Mouse (Mus musculus): Measurements from ENCODE around the gene Klhl5. TPM values are rescaled to one million over a fixed set of nuclear protein-coding genes. Genes with fewer than 3 reads are reported as not detected.

Klhl5 gene
- polyA plus RNA-seq, 1 experiment from 2014 or later = 21.5 TPM

DNA sequence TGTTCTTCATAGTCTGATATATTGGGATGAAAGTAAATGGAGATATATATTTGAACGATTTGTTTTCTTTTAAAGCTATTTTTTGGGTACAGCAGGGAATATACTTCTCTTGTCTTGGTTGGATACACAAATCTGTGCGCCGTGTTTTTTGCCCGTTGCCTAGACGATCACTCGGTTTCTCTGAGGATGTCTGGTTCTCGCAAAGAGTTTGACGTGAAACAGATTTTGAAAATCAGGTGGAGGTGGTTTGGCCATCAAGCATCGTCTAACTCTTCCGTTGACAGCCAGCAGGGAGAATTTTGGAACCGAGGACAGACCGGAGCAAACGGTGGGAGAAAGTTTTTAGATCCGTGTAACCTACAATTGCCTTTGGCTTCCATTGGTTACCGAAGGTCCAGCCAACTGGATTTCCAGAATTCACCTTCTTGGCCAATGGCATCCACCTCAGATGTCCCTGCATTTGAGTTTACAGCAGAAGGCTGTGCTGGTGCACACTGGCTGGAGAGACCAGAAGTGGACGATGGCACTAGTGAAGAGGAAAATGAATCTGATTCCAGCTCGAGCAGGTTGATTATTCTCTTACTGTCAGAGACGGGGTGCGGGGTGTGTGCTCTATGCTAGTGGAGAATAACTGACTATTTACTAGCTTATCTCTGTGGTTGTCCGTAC, 24.0 kb downstream of the Klhl5 start:
- Histone ChIP-seq H3K9me3 (no peaks in the 10 kb centered on the region), H3K4me1 (peaks cover 44% of the 10 kb centered on the region), H3K4me3 (peak overlapping the region; percentile 62), H3K36me3 (replicated peaks) (no peaks in the 10 kb centered on the region), H3K27me3 (ENCODE audit: poor library complexity, severe bottlenecking) (no peaks in the 10 kb centered on the region), H3K27ac (peak overlapping the region; percentile 89)
- DNase-seq (ENCODE audit: extremely low spot score, low spot score) = peak; percentile 24
- 13% methylated on average over 20 of the region's 20 CpGs for WGBS

DNA sequence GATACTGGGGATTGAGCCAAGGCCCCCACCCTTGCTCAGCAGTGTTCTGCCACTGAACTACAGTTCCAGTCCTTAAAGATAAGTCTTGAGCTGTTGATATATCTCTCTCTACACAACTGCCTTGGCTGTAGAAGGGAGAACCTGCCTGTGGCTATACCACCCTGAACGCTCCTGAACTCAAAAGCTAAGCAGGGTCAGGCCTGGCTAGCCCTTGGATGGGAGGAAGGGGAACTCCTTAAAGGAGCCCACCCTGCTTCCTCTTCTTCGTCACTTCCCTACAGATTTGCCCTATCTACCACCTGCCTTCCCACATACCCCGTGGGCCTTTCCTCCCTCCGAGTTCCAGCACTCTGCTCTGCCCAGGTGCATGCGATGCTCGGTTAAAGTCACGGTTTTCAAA, 28.8 kb downstream of the Klhl5 start:
- WGBS = 88% methylated on average over 7 of the region's 7 CpGs
- H3K27me3 ChIP-seq (ENCODE audit: poor library complexity, severe bottlenecking) = no peaks in the 10 kb centered on the region
- no peak overlapping the region for H3K4me3 ChIP-seq

DNA sequence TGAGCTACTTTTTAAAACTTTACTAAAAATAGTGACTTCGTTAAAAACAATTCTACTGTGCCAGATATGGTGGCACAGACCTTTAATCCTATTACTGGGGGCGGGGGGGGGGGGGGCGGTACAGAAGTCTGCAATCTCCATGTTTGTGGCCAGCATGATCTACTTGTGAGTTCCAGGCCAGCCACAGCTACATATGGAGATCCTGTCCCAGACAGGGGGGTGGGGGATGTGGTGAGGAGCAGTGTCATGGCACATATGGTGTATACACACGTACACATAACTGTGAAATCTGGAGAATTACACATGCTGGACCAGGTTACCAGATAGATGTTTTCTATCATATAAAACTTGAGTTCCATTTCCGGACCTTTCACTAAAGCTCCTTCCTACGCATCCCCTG, 29.7 kb downstream of the Klhl5 start:
- Histone ChIP-seq H3K4me1 (peaks cover 8% of the 10 kb centered on the region; the same call in 1 of the 2 replicates), H3K9me3 (no peaks in the 10 kb centered on the region), H3K27ac (no peak overlapping the region), H3K4me3 (no peak overlapping the region), H3K36me3 (replicated peaks) (peaks cover 9% of the 10 kb centered on the region), H3K27me3 (ENCODE audit: poor library complexity, severe bottlenecking) (no peaks in the 10 kb centered on the region)
- DNase-seq (ENCODE audit: extremely low spot score, low spot score) = no peak
- WGBS = 80% methylated on average over 6 of the region's 6 CpGs

More for the DNA sequence above, 28.8 kb downstream of the Klhl5 start:
- no peak overlapping the region for H3K27ac ChIP-seq
- H3K4me1 ChIP-seq = peaks cover 15% of the 10 kb centered on the region
- no peak for DNase-seq (ENCODE audit: extremely low spot score, low spot score)
- H3K36me3 ChIP-seq (replicated peaks) = peaks cover under 1% of the 10 kb centered on the region
- no peaks in the 10 kb centered on the region for H3K9me3 ChIP-seq

DNA sequence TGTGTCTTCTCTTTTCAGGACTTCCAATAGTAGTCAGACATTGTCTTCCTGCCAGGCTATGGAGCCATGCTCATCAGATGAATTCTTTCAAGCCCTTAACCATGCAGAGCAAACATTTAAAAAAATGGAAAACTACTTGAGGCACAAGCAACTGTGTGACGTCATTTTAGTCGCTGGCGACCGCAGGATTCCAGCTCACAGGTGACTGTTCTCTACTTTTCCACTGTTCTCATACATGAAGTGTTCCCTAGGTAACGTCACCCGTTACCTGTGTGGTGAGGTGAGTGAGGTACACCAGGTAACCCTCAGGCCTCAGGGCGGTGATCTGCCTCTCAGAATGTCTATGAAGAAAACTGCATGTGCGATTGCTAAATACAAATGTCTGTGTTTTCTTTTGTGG, 33.9 kb downstream of the Klhl5 start:
- Histone ChIP-seq H3K9me3 (no peaks in the 10 kb centered on the region), H3K27ac (no peak overlapping the region), H3K4me3 (no peak overlapping the region), H3K4me1 (0 out of 2 replicates have a peak, but pooled peaks cover 3% of the 10 kb centered on the region), H3K36me3 (replicated peaks) (peaks cover 37% of the 10 kb centered on the region), H3K27me3 (ENCODE audit: poor library complexity, severe bottlenecking) (no peaks in the 10 kb centered on the region)
- DNase-seq (ENCODE audit: extremely low spot score, low spot score) = no peak
- WGBS = 93% methylated on average over 8 of the region's 8 CpGs

DNA sequence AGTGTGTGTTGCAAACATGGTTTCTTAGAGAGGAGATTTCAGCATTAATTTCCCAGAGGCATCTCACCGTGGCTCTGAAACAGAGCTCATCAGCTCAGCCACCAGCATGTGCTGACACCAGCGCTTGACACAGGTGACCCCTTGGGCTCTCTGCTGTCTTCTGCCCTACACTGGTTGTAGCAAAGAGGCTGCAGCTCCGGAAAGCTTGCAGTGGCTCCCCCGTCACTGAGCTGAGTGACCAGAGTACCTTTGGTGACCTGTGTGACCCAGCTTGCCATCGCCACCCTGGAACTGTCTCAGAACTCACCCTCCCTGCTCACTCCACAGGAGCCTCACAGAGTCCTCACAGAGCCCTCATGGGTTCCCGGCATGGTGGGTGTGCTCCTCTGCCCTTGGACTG, 34.9 kb downstream of the Klhl5 start:
- no peak overlapping the region for H3K4me3 ChIP-seq
- H3K27ac ChIP-seq = no peak overlapping the region
- WGBS = 82% methylated on average over 6 of the region's 6 CpGs
- no peaks in the 10 kb centered on the region for H3K9me3 ChIP-seq
- DNase-seq (ENCODE audit: extremely low spot score, low spot score) = no peak
- no peaks in the 10 kb centered on the region for H3K4me1 ChIP-seq
- H3K27me3 ChIP-seq (ENCODE audit: poor library complexity, severe bottlenecking) = no peaks in the 10 kb centered on the region
- peaks cover 46% of the 10 kb centered on the region for H3K36me3 ChIP-seq (replicated peaks)

DNA sequence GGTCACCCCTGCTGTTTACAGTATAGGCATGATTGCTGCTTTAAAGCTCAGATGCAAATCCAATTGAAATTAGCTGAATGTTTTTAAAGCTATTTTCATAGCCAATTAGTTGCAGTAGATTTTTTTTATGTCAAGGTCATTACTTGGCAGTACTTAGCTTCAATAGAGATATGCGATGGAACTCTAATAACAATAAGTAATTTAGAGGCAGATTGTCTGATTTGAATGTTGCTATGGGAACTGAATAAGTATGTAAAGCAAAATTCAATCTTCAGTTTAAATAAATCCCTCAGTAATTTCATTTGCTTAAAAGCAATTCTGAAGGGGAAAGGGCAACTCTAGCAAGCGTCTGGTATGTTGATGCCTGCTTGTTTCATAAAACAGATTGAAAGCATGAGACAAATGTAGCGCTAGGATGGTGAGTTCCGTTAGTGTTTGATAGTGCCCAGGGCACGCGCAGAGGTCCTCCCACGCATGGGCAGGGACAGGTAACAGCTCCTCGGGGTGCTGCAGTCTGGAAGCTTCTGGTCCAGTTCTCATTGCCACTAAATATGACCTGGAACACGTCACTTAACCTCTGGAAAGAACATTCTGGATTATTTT, 38.3 kb downstream of the Klhl5 start:
- Histone ChIP-seq H3K4me1 (no peaks in the 10 kb centered on the region), H3K27ac (no peak overlapping the region), H3K9me3 (no peaks in the 10 kb centered on the region), H3K36me3 (replicated peaks) (peaks cover 78% of the 10 kb centered on the region), H3K4me3 (no peak overlapping the region), H3K27me3 (ENCODE audit: poor library complexity, severe bottlenecking) (no peaks in the 10 kb centered on the region)
- 91% methylated on average over 9 of the region's 9 CpGs for WGBS
- no peak for DNase-seq (ENCODE audit: extremely low spot score, low spot score)

DNA sequence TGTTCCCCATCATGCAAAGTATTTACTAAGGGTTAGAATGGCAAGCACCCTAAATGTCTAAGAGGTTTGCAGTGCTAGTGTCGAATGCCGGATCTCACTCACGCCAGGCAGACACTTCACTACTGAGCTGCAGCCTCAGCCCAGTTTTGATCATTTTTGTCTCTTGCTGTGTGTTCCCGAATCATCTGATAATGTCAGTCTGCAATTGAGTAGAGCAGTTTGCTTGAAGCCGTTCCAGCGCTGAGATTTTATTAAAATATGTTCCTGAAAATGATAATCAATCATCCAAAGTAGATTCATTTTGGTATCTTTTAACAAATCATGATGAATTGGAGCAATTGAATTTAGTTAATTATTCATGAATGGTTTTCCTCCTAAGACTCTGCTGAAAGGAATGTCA, 39.4 kb downstream of the Klhl5 start:
- H3K36me3 ChIP-seq (replicated peaks) = peaks cover 77% of the 10 kb centered on the region
- no peak overlapping the region for H3K27ac ChIP-seq
- no peaks in the 10 kb centered on the region for H3K9me3 ChIP-seq
- H3K27me3 ChIP-seq (ENCODE audit: poor library complexity, severe bottlenecking) = no peaks in the 10 kb centered on the region
- WGBS = 96% methylated on average over 6 of the region's 6 CpGs
- no peak for DNase-seq (ENCODE audit: extremely low spot score, low spot score)
- H3K4me3 ChIP-seq = no peak overlapping the region
- H3K4me1 ChIP-seq = no peaks in the 10 kb centered on the region

DNA sequence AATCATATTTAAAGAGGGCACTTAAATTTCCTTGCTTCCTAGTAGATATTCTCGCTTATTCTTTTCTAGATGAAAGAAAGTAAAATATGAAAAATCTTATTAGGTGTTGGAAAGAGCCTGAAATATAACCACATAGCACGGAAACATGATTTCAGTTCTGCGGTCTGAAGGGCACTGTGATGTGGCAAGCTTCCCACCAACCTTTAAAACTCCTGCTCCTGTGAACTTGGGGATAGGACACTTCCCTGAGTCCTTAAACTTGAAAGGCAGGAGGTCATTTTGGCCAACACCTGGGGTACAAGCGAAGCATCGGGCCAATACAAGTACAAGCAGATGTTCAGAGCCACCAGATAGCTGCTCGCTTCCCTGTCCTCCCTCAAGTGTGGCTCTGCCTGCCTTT, 42.4 kb downstream of the Klhl5 start:
- H3K4me1 ChIP-seq = no peaks in the 10 kb centered on the region
- DNase-seq (ENCODE audit: extremely low spot score, low spot score) = no peak
- 93% methylated on average over 6 of the region's 6 CpGs for WGBS
- H3K27ac ChIP-seq = no peak overlapping the region
- no peaks in the 10 kb centered on the region for H3K27me3 ChIP-seq (ENCODE audit: poor library complexity, severe bottlenecking)
- no peaks in the 10 kb centered on the region for H3K9me3 ChIP-seq
- no peak overlapping the region for H3K4me3 ChIP-seq
- peaks cover 74% of the 10 kb centered on the region for H3K36me3 ChIP-seq (replicated peaks)

DNA sequence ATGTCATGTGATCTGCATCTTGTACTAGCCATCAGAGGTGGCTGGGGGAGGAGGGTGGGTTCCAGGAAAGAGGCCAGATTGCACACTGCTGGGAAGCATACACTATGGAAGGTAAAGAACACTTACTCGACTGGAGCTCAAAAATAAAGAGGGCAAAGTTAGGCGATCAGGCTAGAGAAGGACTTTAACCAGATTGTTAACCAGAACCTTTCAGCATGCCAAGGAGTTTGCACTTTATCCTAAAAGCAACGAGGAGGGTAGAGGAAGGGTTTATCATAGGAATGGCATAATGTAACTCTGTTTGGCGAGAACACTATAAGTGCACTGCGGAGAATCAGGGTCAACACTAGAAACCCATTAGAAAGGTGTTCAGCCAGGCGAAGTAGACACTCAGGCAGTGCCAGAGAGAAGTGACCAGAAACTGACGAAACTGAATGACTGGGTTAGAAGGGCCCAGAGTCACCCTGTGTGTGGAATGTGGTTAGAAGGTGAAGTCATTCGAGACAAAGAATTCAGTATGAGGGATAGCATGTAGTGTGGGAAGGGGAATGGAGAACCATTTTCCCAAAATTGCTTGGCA, 43.1 kb downstream of the Klhl5 start:
- no peaks in the 10 kb centered on the region for H3K9me3 ChIP-seq
- H3K27ac ChIP-seq = no peak overlapping the region
- H3K4me1 ChIP-seq = no peaks in the 10 kb centered on the region
- peaks cover 66% of the 10 kb centered on the region for H3K36me3 ChIP-seq (replicated peaks)
- no peak overlapping the region for H3K4me3 ChIP-seq
- DNase-seq (ENCODE audit: extremely low spot score, low spot score) = no peak
- 89% methylated on average over 8 of the region's 8 CpGs for WGBS
- no peaks in the 10 kb centered on the region for H3K27me3 ChIP-seq (ENCODE audit: poor library complexity, severe bottlenecking)

DNA sequence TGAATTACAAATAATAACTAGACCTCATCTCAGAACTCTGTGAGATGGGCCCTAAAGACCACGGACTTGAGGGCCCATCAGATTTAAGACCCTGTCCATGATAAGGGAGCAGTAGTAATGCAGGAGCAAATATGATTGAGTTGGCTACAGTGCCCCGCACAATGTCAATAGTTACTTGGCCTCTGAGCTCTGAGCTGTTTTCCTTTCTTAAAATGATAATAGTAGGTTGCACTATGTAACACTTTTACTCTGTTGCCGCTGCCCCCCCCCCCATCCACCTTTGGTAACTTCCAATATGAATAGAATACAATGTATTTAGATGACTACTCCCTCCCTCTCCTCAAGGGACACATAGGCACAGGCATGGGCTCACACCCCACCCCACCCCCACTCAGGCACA, 43.9 kb downstream of the Klhl5 start:
- no peak overlapping the region for H3K4me3 ChIP-seq
- no peaks in the 10 kb centered on the region for H3K9me3 ChIP-seq
- DNase-seq (ENCODE audit: extremely low spot score, low spot score) = no peak
- no peaks in the 10 kb centered on the region for H3K27me3 ChIP-seq (ENCODE audit: poor library complexity, severe bottlenecking)
- H3K36me3 ChIP-seq (replicated peaks) = peaks cover 67% of the 10 kb centered on the region
- no peak overlapping the region for H3K27ac ChIP-seq
- H3K4me1 ChIP-seq = no peaks in the 10 kb centered on the region
- WGBS = 86% methylated on average over 3 of the region's 3 CpGs

DNA sequence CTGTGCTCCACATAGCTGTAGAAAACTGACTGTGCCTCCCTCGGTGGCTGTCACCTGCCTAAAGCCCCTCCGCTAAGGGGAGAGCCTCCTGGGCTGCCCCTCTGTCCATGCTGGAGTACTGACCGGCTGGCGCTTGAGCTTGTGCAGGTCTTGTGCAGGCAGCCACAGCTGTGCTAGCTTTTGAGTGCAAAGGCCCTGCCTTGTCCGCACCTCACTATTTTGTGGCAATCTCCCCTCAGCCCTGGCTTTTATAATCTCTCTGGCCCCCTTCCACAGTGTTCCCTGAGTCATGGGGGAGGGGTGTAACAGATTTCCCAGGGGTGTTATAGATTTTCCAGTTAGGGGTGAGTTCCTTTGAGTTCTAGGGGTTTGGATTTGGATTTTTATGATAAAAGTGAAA, 44.4 kb downstream of the Klhl5 start:
- Histone ChIP-seq H3K36me3 (replicated peaks) (peaks cover 67% of the 10 kb centered on the region), H3K27me3 (ENCODE audit: poor library complexity, severe bottlenecking) (no peaks in the 10 kb centered on the region)

DNA sequence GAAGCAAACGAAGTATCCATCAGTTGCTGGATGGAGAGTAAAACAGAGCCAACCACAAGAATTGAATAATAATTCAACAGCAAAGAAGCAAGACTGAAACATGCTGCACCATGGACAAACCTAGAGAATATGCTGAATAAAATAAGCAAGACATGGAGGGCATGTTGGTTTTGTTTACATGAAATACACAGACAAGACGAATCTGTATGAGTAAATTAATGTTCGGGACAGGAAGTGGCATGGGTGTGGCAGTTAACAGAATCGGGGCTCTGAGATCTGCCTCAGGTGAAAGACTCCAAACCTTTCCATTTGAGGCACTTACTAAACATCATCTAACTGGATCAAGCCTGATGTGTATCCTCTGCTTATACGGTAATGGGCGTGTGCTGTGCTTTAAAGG, 46.9 kb downstream of the Klhl5 start:
- DNase-seq (ENCODE audit: extremely low spot score, low spot score) = no peak
- peaks cover 51% of the 10 kb centered on the region for H3K36me3 ChIP-seq (replicated peaks)
- WGBS = 91% methylated on average over 6 of the region's 6 CpGs
- no peaks in the 10 kb centered on the region for H3K27me3 ChIP-seq (ENCODE audit: poor library complexity, severe bottlenecking)
- H3K4me3 ChIP-seq = no peak overlapping the region
- H3K4me1 ChIP-seq = no peaks in the 10 kb centered on the region
- no peaks in the 10 kb centered on the region for H3K9me3 ChIP-seq
- no peak overlapping the region for H3K27ac ChIP-seq

More for the DNA sequence above, 44.4 kb downstream of the Klhl5 start:
- Histone ChIP-seq H3K4me1 (no peaks in the 10 kb centered on the region), H3K4me3 (no peak overlapping the region), H3K27ac (peak overlapping the region; percentile 44; the same call in 1 of the 2 replicates), H3K9me3 (no peaks in the 10 kb centered on the region)
- DNase-seq (ENCODE audit: extremely low spot score, low spot score) = no peak
- WGBS = 82% methylated on average over 5 of the region's 5 CpGs

DNA sequence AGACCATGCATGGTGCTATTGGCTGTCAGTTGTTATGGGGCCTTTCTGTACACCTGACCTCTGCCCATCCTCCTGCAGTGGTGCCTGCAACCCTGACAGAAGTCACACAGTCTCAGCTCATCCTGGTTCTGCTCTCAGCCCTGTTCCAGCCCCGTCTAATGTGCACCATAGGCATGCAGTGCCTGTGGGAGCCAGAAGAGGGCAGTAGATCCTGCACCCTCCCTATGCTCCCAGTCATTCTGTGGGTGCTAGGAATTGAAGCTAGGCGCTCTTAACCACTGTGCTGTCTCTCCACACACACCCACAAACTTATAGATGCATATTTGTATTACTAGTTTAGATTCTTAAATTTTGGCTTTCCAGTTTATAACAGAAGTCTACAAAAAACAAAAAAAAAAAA, 49.5 kb downstream of the Klhl5 start:
- H3K27ac ChIP-seq = no peak overlapping the region
- H3K9me3 ChIP-seq = no peaks in the 10 kb centered on the region
- H3K27me3 ChIP-seq (ENCODE audit: poor library complexity, severe bottlenecking) = no peaks in the 10 kb centered on the region
- no peak for DNase-seq (ENCODE audit: extremely low spot score, low spot score)
- no peak overlapping the region for H3K4me3 ChIP-seq
- WGBS = 60% methylated on average over 2 of the region's 2 CpGs
- peaks cover 48% of the 10 kb centered on the region for H3K36me3 ChIP-seq (replicated peaks)
- H3K4me1 ChIP-seq = no peaks in the 10 kb centered on the region
